Comparison of ENCODE assay signal across 16 mouse cellular contexts in genomic region chr17:66470020-66470419, GRCm38 (mm10). TPM values are rescaled to one million over a fixed set of nuclear protein-coding genes. Genes with fewer than 3 reads are reported as not detected.
A peak's percentile ranks its signal among the peaks of the same experiment; 100 is the strongest.
DNase-seq lines count a peak whose midpoint lies in the region; ATAC-seq and TF ChIP-seq lines count a peak whose summit lies in the region.
"Had no signal": no experiment of that assay in that cellular context is flagged by ENCODE, and none has a peak within 500 bp of the region (broad histone marks: within the 10 kb centered on the region; RNA-seq: fewer than 3 reads in every experiment).

No protein-coding gene starts in this region.

- TF ChIP-seq POLR2A in brain, embryonic 14.5 days (IDR thresholded peaks at IDR 0.05; ENCODE audit: borderline replicate concordance, extremely low read depth, insufficient read depth, insufficient read length, poor library complexity, severe bottlenecking), result no peak

- no peak for ATAC-seq in hindbrain, embryonic 14.5 days (ENCODE audit: low FRiP score)
- no peak for ATAC-seq in midbrain, embryonic 14.5 days (ENCODE audit: low FRiP score, low TSS enrichment)
- ATAC-seq in midbrain, embryonic 15.5 days (replicated peaks), result no peak

- no peak for DNase-seq in hindbrain, embryonic 10.5 days (ENCODE audit: low spot score)
- DNase-seq in hindbrain, embryonic 14.5 days (ENCODE audit: low spot score), result no peak
- no peak for DNase-seq in midbrain, embryonic 10.5 days (ENCODE audit: low spot score)
- no peak for DNase-seq in midbrain, embryonic 14.5 days
- DNase-seq in brain, embryonic 14.5 days (ENCODE audit: low read depth), result peak; percentile 48
- DNase-seq in yolk sac, embryonic 10.5 days (ENCODE audit: low spot score), result no peak
- DNase-seq in adrenal gland, adult 8-10 months, result no peak
- DNase-seq: adrenal gland, postnatal 14 days; cerebellum, adult 9-11 months; heart, postnatal 36 days; lung, adult 18-20 months; lung, postnatal 4 days had no signal

- peaks cover 8% of the 10 kb centered on the region for H3K4me1 ChIP-seq in hindbrain, embryonic 10.5 days (replicated peaks)
- no peaks in the 10 kb centered on the region for H3K4me1 ChIP-seq in hindbrain, embryonic 14.5 days (replicated peaks; ENCODE audit: control insufficient read depth, insufficient read depth, low read length)
- H3K4me1 ChIP-seq in midbrain, embryonic 10.5 days, result peaks cover 11% of the 10 kb centered on the region
- H3K4me1 ChIP-seq in midbrain, embryonic 14.5 days (ENCODE audit: control insufficient read depth, insufficient read depth, low read length), result 0 out of 2 replicates have a peak, but pooled peaks cover 5% of the 10 kb centered on the region
- 0 out of 2 replicates have a peak, but pooled peaks cover 8% of the 10 kb centered on the region for H3K4me1 ChIP-seq in midbrain, embryonic 15.5 days
- H3K4me1 ChIP-seq: heart, embryonic 12.5 days; limb, embryonic 15.5 days; stomach, embryonic 15.5 days had no signal

- no peaks in the 10 kb centered on the region for H3K27me3 ChIP-seq in hindbrain, embryonic 10.5 days (ENCODE audit: insufficient read depth, poor library complexity, severe bottlenecking)
- H3K27me3 ChIP-seq in hindbrain, embryonic 14.5 days (ENCODE audit: control insufficient read depth, insufficient read depth, low read length), result no peaks in the 10 kb centered on the region
- no peaks in the 10 kb centered on the region for H3K27me3 ChIP-seq in midbrain, embryonic 10.5 days (ENCODE audit: low read depth, poor library complexity, severe bottlenecking)
- H3K27me3 ChIP-seq in midbrain, embryonic 14.5 days (ENCODE audit: control insufficient read depth, insufficient read depth, low read length), result no peaks in the 10 kb centered on the region
- no peaks in the 10 kb centered on the region for H3K27me3 ChIP-seq in midbrain, embryonic 15.5 days (replicated peaks)
- H3K27me3 ChIP-seq: heart, embryonic 12.5 days; limb, embryonic 15.5 days; stomach, embryonic 15.5 days had no signal

- no peaks in the 10 kb centered on the region for H3K36me3 ChIP-seq in hindbrain, embryonic 10.5 days
- H3K36me3 ChIP-seq in hindbrain, embryonic 14.5 days (replicated peaks; ENCODE audit: control insufficient read depth, insufficient read depth), result no peaks in the 10 kb centered on the region
- H3K36me3 ChIP-seq in midbrain, embryonic 10.5 days, result 0 out of 2 replicates have a peak, but pooled peaks cover 3% of the 10 kb centered on the region
- no peaks in the 10 kb centered on the region for H3K36me3 ChIP-seq in midbrain, embryonic 14.5 days (ENCODE audit: control insufficient read depth, insufficient read depth, low read length)
- H3K36me3 ChIP-seq in midbrain, embryonic 15.5 days (replicated peaks), result no peaks in the 10 kb centered on the region
- H3K36me3 ChIP-seq: heart, embryonic 12.5 days; limb, embryonic 15.5 days; stomach, embryonic 15.5 days had no signal

- 46% methylated on average over 8 of the region's 8 CpGs for WGBS in hindbrain, embryonic 10.5 days
- WGBS in hindbrain, embryonic 14.5 days, result 36% methylated on average over 8 of the region's 8 CpGs
- 33% methylated on average over 8 of the region's 8 CpGs for WGBS in midbrain, embryonic 10.5 days
- 32% methylated on average over 8 of the region's 8 CpGs for WGBS in midbrain, embryonic 14.5 days
- 31% methylated on average over 8 of the region's 8 CpGs for WGBS in midbrain, embryonic 15.5 days

- H3K9ac ChIP-seq in hindbrain, embryonic 14.5 days, result no peak overlapping the region
- no peak overlapping the region for H3K9ac ChIP-seq in midbrain, embryonic 14.5 days (replicated peaks; ENCODE audit: low read length)
- no peak overlapping the region for H3K9ac ChIP-seq in midbrain, embryonic 15.5 days
- H3K9ac ChIP-seq: heart, embryonic 12.5 days; limb, embryonic 15.5 days; stomach, embryonic 15.5 days had no signal

- peak overlapping the region; percentile 62; the same call in 1 of the 2 replicates for H3K27ac ChIP-seq in hindbrain, embryonic 10.5 days
- H3K27ac ChIP-seq in hindbrain, embryonic 14.5 days, result no peak overlapping the region
- peak overlapping the region; percentile 58 for H3K27ac ChIP-seq in midbrain, embryonic 10.5 days (replicated peaks)
- no peak overlapping the region for H3K27ac ChIP-seq in midbrain, embryonic 14.5 days (replicated peaks; ENCODE audit: low read depth, low read length)
- peak overlapping the region; percentile 45 for H3K27ac ChIP-seq in midbrain, embryonic 15.5 days
- H3K27ac ChIP-seq: limb, embryonic 15.5 days; stomach, embryonic 15.5 days had no signal

- no peak overlapping the region for H3K4me3 ChIP-seq in hindbrain, embryonic 10.5 days
- no peak overlapping the region for H3K4me3 ChIP-seq in hindbrain, embryonic 14.5 days (replicated peaks; ENCODE audit: low read length)
- H3K4me3 ChIP-seq in midbrain, embryonic 10.5 days, result no peak overlapping the region
- H3K4me3 ChIP-seq in midbrain, embryonic 14.5 days (replicated peaks; ENCODE audit: low read depth, low read length), result no peak overlapping the region
- no peak overlapping the region for H3K4me3 ChIP-seq in midbrain, embryonic 15.5 days
- H3K4me3 ChIP-seq: heart, embryonic 12.5 days; limb, embryonic 15.5 days; stomach, embryonic 15.5 days had no signal

- H3K4me2 ChIP-seq in hindbrain, embryonic 14.5 days (replicated peaks), result no peak overlapping the region
- no peak overlapping the region for H3K4me2 ChIP-seq in midbrain, embryonic 14.5 days (ENCODE audit: low read length)
- no peak overlapping the region for H3K4me2 ChIP-seq in midbrain, embryonic 15.5 days
- H3K4me2 ChIP-seq: heart, embryonic 12.5 days; limb, embryonic 15.5 days; stomach, embryonic 15.5 days had no signal

- H3K9me3 ChIP-seq in hindbrain, embryonic 10.5 days, result peaks cover 9% of the 10 kb centered on the region
- no peaks in the 10 kb centered on the region for H3K9me3 ChIP-seq in hindbrain, embryonic 14.5 days (ENCODE audit: control insufficient read depth, low read length)
- peaks cover 8% of the 10 kb centered on the region for H3K9me3 ChIP-seq in midbrain, embryonic 10.5 days (replicated peaks)
- H3K9me3 ChIP-seq in midbrain, embryonic 14.5 days (ENCODE audit: control insufficient read depth, low read length), result no peaks in the 10 kb centered on the region
- H3K9me3 ChIP-seq in midbrain, embryonic 15.5 days, result no peaks in the 10 kb centered on the region
- H3K9me3 ChIP-seq: limb, embryonic 15.5 days; stomach, embryonic 15.5 days had no signal

- no peak for TF ChIP-seq CTCF in brain, embryonic 14.5 days (IDR thresholded peaks at IDR 0.05; ENCODE audit: borderline replicate concordance, extremely low read depth, insufficient read depth, insufficient read length)

RNA-seq across cellular contexts. Expression of gene Mtcl1, which starts 20.5 kb away (rescaled TPM):
- polyA plus RNA-seq in hindbrain, embryonic 10.5 days (2016; fragmentation: Nextera tagmentation; extraction: Ambion mirVana), result 52.8 and 89.7 TPM in 2 replicates
- polyA plus RNA-seq in hindbrain, embryonic 14.5 days (2014; fragmentation: Nextera tagmentation; extraction: Ambion mirVana), result 35.1 and 37.9 TPM in 2 replicates
- polyA plus RNA-seq in midbrain, embryonic 10.5 days (2016; fragmentation: Nextera tagmentation; extraction: Ambion mirVana), result 45.9 and 65.2 TPM in 2 replicates
- polyA plus RNA-seq in midbrain, embryonic 14.5 days (2014; fragmentation: Nextera tagmentation; extraction: Ambion mirVana), result 26.7 and 36.0 TPM in 2 replicates
- 18.8 and 34.8 TPM in 2 replicates for polyA plus RNA-seq in brain, embryonic 14.5 days (2012; rRNA removed)
- polyA plus RNA-seq in midbrain, embryonic 15.5 days (2015; fragmentation: Nextera tagmentation; extraction: Ambion mirVana), result 35.5 and 39.0 TPM in 2 replicates
- 10 to 100 TPM in 2 of 4 experiments, 1 to 10 TPM in 2; 8.2 to 17.0 (median 11.1) TPM for total RNA-seq in adrenal gland, adult 8-10 months (2022)

RNA-seq across cellular contexts. Expression of gene Rab12, which starts 49.5 kb away (rescaled TPM):
- polyA plus RNA-seq in hindbrain, embryonic 10.5 days (2016; fragmentation: Nextera tagmentation; extraction: Ambion mirVana), result 28.5 and 29.3 TPM in 2 replicates
- 96.6 and 102 TPM in 2 replicates for polyA plus RNA-seq in hindbrain, embryonic 14.5 days (2014; fragmentation: Nextera tagmentation; extraction: Ambion mirVana)
- 24.6 and 31.4 TPM in 2 replicates for polyA plus RNA-seq in midbrain, embryonic 10.5 days (2016; fragmentation: Nextera tagmentation; extraction: Ambion mirVana)
- 83.8 and 91.0 TPM in 2 replicates for polyA plus RNA-seq in midbrain, embryonic 14.5 days (2014; fragmentation: Nextera tagmentation; extraction: Ambion mirVana)
- 98.7 and 107 TPM in 2 replicates for polyA plus RNA-seq in brain, embryonic 14.5 days (2012; rRNA removed)
- polyA plus RNA-seq in midbrain, embryonic 15.5 days (2015; fragmentation: Nextera tagmentation; extraction: Ambion mirVana), result 83.7 and 84.1 TPM in 2 replicates
- total RNA-seq in adrenal gland, adult 8-10 months (2022), result 100 to 1,000 TPM in 2 of 4 experiments, 10 to 100 TPM in 2; 81.3 to 109 (median 95.2) TPM

Comparison
In these comparisons a context has a peak if more than half of its experiments do, and no peak if none do; other contexts are left out.
1. H3K27ac ChIP-seq: peak in hindbrain, embryonic 10.5 days (single experiment), midbrain, embryonic 10.5 days (single experiment) and midbrain, embryonic 15.5 days (single experiment); none in hindbrain, embryonic 14.5 days (single experiment) and midbrain, embryonic 14.5 days (single experiment).